Mouse (Mus musculus) megakaryocyte-erythroid progenitor cell, adult 5 weeks (primary cell): ENCODE measurements around the gene Slc35d1. TPM values are rescaled to one million over a fixed set of nuclear protein-coding genes. Genes with fewer than 3 reads are reported as not detected.

Experiments used
- polyA plus RNA-seq: library from polyadenylated mRNA; stranded (reverse); fragments of >175 nt; gene quantifications from 2 replicates; pipeline ENCODE4 v1.2.3, GENCODE M21; 2012

Slc35d1 gene
- 1.9 and 2.6 TPM in 2 replicates for polyA plus RNA-seq

GRCm38 (mm10) chr4:103214925-103215820, at the start of gene Slc35d1:
Slc35d1 (minus strand) TSS chr4:103215164.

Other genes starting within 250 kb of the Slc35d1 start
- 2.1 TPM in 1 of 2 replicates, not detected in the other for gene Tctex1d1, start 236.6 kb downstream of the Slc35d1 start, polyA plus RNA-seq
- gene Insl5, start 188.3 kb downstream of the Slc35d1 start, polyA plus RNA-seq = not detected in 2 replicates
- gene Mier1, start 100.8 kb downstream of the Slc35d1 start, polyA plus RNA-seq = 22.4 and 25.0 TPM in 2 replicates
- gene Wdr78, start 100.6 kb downstream of the Slc35d1 start, polyA plus RNA-seq = 1.1 and 1.3 TPM in 2 replicates
- gene 4921539E11Rik, start 75.7 kb upstream of the Slc35d1 start, polyA plus RNA-seq = not detected in 2 replicates
- 0.96 and 1.2 TPM in 2 replicates for gene Oma1, start 98.6 kb upstream of the Slc35d1 start, polyA plus RNA-seq